Mouse (Mus musculus): ENCODE data around the gene Gpr107.

GRCm38 (mm10) chr2:31135512-31135931 lies 16.6 kb upstream of the Gpr107 start:
- TF ChIP-seq CTCF (IDR thresholded peaks at IDR 0.05; ENCODE audit: borderline replicate concordance, extremely low read depth, insufficient read depth, insufficient read length) (no peak), POLR2A (IDR thresholded peaks at IDR 0.05; ENCODE audit: borderline replicate concordance, extremely low read depth, insufficient read depth, insufficient read length, poor library complexity, severe bottlenecking) (no peak)
